Mouse (Mus musculus) neural tube, embryonic 13.5 days (tissue): ENCODE results near the gene Grm4. TPM values are rescaled to one million over a fixed set of nuclear protein-coding genes. Genes with fewer than 3 reads are reported as not detected.
"Not testable (repeated sequence)": the region's sequence is repeated elsewhere in the genome, so short reads cannot be mapped to it uniquely, and the experiment has no call there.

Experiments used
- ATAC-seq: fragments of 200-750 bp; cut with Nextera tagmentation; 2 replicates; pipeline ENCODE4 v1.8.0; 2017; ENCODE audit warnings: low read depth, mild to moderate bottlenecking, moderate TSS enrichment, moderate library complexity
- H3K27ac ChIP-seq: fragments of 300-500 bp; sonication (generic); replicated peaks from 2 replicates; pipeline ENCODE4 v1.5.1; 2015; ENCODE audit warnings: moderate library complexity, mild to moderate bottlenecking, inconsistent platforms
- H3K27me3 ChIP-seq: fragments of 300-500 bp; sonication (generic); 2 replicates; pipeline ENCODE4 v1.6.1; 2015; ENCODE audit warnings: mild to moderate bottlenecking, inconsistent platforms
- H3K36me3 ChIP-seq: fragments of 300-500 bp; sonication (generic); 2 replicates; pipeline ENCODE4 v1.6.1; 2015; ENCODE audit warnings: mild to moderate bottlenecking, inconsistent platforms
- H3K4me1 ChIP-seq: fragments of 300-500 bp; sonication (generic); replicated peaks from 2 replicates; pipeline ENCODE4 v1.6.1; 2015; ENCODE audit warnings: inconsistent platforms
- H3K4me2 ChIP-seq: fragments of 300-500 bp; sonication (generic); 2 replicates; pipeline ENCODE4 v1.6.1; 2015; ENCODE audit warnings: inconsistent platforms, mild to moderate bottlenecking, moderate library complexity
- H3K4me3 ChIP-seq: fragments of 300-500 bp; sonication (generic); 2 replicates; pipeline ENCODE4 v1.5.1; 2015; ENCODE audit warnings: mild to moderate bottlenecking, inconsistent platforms
- H3K9ac ChIP-seq: fragments of 300-500 bp; sonication (generic); 2 replicates; pipeline ENCODE4 v1.6.1; 2015; ENCODE audit warnings: moderate library complexity, mild to moderate bottlenecking, inconsistent platforms
- H3K9me3 ChIP-seq: fragments of 300-500 bp; sonication (generic); 2 replicates; pipeline ENCODE4 v1.6.1; 2016; ENCODE audit warnings: inconsistent platforms
- WGBS: fragments of 180-500 bp; shearing (Covaris S2); methylation state at CpG from one replicate; pipeline ENCODE4 v1.1.7; 2015; 5-methylcytosine and 5-hydroxymethylcytosine counted together
- polyA plus RNA-seq: library from polyadenylated mRNA; unstranded; fragments of >200 nt; fragmentation: Nextera tagmentation; extraction: Ambion mirVana; gene quantifications from 2 replicates; pipeline ENCODE4 v1.2.1, GENCODE M21; 2015

Gene Grm4
- polyA plus RNA-seq, 1 experiment from 2014 or later, result 3.5 TPM

DNA sequence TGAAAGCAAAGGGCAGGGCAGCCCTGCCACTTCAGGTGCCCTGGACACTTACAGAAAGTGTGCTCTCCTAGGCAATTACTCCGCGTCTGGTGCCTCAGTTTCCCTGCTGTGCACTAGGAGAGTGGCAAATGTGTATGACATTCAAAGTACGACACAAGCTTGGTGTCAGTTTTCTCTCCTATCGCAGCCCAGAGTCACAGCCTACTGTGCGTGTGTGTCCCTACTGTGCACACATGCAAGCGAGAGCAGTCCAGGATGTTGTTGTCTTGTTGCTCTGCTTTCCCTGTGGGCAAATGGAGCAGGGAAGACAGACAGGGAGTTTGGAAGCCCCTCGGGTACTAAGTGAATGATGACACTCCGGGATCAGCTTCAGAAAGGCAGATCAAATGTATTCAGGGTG lies 131.2 kb downstream of the Grm4 start:
- ATAC-seq, result no peak
- H3K36me3 ChIP-seq, result no peaks in the 10 kb centered on the region
- H3K9ac ChIP-seq, result no peak overlapping the region
- peaks cover 55% of the 10 kb centered on the region for H3K4me1 ChIP-seq
- H3K4me3 ChIP-seq, result no peak overlapping the region
- peak overlapping the region; percentile 61; the same call in 1 of the 2 replicates for H3K27ac ChIP-seq
- H3K9me3 ChIP-seq, result no peaks in the 10 kb centered on the region
- WGBS, result 85% methylated on average over 8 of the region's 8 CpGs
- peaks cover 14% of the 10 kb centered on the region for H3K27me3 ChIP-seq
- no peak overlapping the region for H3K4me2 ChIP-seq

DNA sequence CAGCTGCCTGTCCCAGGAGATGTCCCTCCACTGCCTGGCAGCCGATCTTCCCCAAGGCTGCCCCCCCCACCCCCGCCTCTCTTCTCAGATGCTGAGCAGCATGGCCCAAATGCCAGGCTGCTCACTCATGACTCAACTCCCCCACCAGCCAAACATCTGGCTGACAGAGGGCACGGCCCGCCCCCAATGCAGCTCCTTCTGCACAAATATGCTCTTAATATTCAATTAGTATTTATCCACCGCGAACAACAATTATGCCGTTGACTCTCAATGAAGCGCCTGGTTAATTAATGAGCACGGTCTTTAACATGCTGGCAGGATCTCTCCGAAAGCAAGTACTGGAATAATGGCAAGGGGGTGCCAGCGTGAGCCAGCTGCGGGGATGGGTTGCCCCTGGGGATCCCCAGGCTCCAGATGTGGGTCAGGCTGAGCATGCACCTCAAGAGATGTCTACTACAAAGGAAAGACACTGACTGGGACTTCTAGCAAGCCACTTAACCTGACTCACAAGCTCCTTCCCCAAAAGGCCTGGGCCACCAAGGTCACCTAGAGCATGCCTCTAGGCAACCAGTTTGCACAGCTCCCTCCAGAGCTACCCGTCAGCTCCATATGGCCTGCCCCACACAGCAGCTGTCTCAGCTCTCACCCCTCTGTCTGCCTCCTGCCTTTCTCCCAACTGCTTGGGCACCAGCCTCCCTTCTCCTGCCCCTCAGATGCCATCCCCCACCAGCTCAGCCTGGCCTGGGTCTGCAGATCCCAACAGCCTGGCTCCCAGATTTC lies 131.8 kb downstream of the Grm4 start:
- Histone ChIP-seq H3K4me2 (no peak overlapping the region), H3K27me3 (peaks cover 20% of the 10 kb centered on the region), H3K9ac (no peak overlapping the region), H3K4me1 (peaks cover 53% of the 10 kb centered on the region), H3K9me3 (no peaks in the 10 kb centered on the region), H3K27ac (peak overlapping the region; percentile 61; the same call in 1 of the 2 replicates), H3K4me3 (no peak overlapping the region), H3K36me3 (no peaks in the 10 kb centered on the region)
- whole genome bisulfite sequencing, result 30% methylated on average over 13 of the region's 13 CpGs
- peak; percentile 48 for ATAC-seq

DNA sequence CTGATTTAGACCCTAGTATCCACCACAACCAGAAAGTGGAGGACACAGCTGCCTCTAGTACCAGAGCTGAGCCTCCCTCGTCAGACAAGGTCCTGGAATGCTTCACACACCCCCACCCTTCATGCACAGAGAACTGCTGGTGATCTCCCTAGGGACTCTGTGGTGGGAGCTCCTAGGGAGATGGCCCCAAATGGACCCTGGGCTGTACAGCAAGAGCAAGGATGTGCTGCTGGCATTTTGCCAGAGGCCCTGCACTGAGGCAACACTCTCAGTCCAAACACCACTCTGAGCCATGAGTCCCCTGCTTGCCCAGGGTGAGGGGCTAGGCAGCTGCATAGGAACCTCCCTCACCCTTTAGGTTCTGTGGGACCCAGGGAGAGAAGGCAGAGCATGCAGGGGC lies 134.8 kb downstream of the Grm4 start:
- Histone ChIP-seq H3K27me3 (peaks cover 30% of the 10 kb centered on the region), H3K4me2 (no peak overlapping the region), H3K9ac (no peak overlapping the region), H3K4me1 (peaks cover 30% of the 10 kb centered on the region), H3K4me3 (no peak overlapping the region), H3K27ac (no peak overlapping the region), H3K36me3 (no peaks in the 10 kb centered on the region), H3K9me3 (peaks cover 4% of the 10 kb centered on the region; the same call in 1 of the 2 replicates)
- WGBS, result 45% methylated on average over 1 of the region's 1 CpGs
- ATAC-seq, result no peak

DNA sequence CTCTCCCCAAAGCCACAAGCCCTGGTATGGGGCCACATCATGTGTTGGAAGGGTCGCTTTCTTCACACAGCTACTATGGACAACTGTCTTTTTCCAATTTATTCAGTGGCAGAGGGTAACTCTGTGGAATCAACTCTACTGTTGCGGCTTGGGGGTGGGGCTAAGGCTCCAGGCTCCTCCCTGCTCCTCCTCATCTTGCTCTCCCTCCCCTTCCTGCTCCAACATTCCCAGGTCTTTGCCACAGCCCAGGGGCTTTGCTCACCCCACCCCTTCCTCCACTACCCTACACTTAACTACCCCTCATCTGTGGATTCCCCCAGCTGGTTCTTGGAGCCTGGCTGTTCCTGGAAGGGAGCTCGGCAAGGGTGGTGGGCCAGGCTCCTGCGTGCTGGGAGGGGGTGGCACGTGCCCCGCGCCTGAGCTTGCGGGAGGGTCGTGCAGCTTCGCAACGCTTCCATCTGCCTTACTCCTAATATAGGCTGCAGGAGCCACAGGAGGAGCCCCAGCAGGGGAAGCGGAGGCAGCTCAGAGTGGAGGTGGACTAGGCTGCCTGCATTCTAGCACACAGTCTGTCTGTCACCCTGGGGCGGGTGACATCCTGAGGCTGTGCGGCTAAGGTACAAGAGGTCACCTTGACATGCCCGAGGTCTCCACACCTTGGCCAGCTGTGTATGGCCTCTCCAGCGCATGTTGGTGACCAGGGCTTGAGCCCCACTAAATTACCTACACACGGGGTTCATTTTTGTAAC lies 135.5 kb downstream of the Grm4 start:
- 37% methylated on average over 17 of the region's 17 CpGs for WGBS
- H3K4me2 ChIP-seq, result no peak overlapping the region

DNA sequence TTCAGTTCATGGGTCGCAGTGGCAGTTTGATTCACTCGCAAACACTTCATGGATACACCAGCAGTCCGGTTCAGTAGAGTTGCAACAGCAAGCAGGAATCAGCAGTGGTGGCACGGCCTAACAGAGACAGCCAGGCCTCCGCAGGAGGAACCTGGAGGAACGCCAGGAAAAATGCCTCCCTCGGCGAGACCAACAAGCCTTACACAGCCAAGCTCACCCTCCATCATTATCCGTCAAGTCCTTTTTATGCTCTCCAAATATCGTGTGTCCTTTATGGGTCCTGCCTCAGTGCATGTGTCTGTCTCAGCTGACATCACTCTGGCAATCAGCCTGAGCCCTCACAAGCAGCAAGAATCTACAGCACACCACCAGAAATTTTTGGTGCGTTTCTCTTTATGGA lies 138.3 kb downstream of the Grm4 start:
- WGBS, result 77% methylated on average over 11 of the region's 11 CpGs
- Histone ChIP-seq H3K36me3 (no peaks in the 10 kb centered on the region), H3K4me2 (no peak overlapping the region), H3K27me3 (peaks cover 36% of the 10 kb centered on the region), H3K9me3 (peaks cover 4% of the 10 kb centered on the region; the same call in 1 of the 2 replicates), H3K9ac (no peak overlapping the region), H3K4me3 (no peak overlapping the region), H3K27ac (no peak overlapping the region), H3K4me1 (peaks cover 22% of the 10 kb centered on the region)
- ATAC-seq, result no peak

More for the DNA sequence above, 135.5 kb downstream of the Grm4 start:
- Histone ChIP-seq H3K36me3 (no peaks in the 10 kb centered on the region), H3K27me3 (peaks cover 32% of the 10 kb centered on the region), H3K4me1 (peaks cover 30% of the 10 kb centered on the region), H3K4me3 (no peak overlapping the region), H3K9ac (no peak overlapping the region), H3K27ac (no peak overlapping the region), H3K9me3 (peaks cover 4% of the 10 kb centered on the region; the same call in 1 of the 2 replicates)
- ATAC-seq, result no peak; the same call in 1 of the 2 replicates

DNA sequence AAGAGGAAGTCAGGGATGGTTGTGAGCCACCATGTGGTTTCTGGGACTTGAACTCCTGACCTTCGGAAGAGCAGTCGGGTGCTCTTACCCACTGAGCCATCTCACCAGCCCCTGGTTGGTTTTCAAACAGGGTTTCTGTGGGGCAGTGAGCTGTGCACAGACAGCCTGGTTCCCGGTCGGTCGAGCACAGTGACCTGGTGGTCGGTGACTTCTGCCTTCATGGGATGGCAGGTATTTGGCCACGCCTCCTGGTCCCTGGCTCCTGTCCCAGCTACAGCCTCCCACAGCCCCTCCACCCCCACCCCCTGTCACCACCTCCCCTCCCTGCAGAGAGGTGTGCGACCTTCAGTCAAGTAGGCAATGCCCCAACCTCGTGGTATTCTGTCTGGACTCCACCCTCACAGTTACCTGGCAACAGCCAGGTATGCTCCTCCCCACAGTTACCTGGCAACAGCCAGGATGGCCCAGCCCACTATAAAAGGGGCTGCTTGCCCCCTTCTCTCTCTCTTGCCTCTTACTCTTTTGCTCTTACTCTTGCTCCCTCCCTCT lies 140.2 kb downstream of the Grm4 start:
- whole genome bisulfite sequencing, result 68% methylated on average over 9 of the region's 9 CpGs
- H3K9ac ChIP-seq, H3K4me3 ChIP-seq, H3K27ac ChIP-seq, H3K36me3 ChIP-seq, ATAC-seq, H3K4me2 ChIP-seq: not testable (repeated sequence)
- Histone ChIP-seq H3K27me3 (peaks cover 27% of the 10 kb centered on the region), H3K4me1 (peaks cover 16% of the 10 kb centered on the region), H3K9me3 (peaks cover 15% of the 10 kb centered on the region; the same call in 1 of the 2 replicates)

DNA sequence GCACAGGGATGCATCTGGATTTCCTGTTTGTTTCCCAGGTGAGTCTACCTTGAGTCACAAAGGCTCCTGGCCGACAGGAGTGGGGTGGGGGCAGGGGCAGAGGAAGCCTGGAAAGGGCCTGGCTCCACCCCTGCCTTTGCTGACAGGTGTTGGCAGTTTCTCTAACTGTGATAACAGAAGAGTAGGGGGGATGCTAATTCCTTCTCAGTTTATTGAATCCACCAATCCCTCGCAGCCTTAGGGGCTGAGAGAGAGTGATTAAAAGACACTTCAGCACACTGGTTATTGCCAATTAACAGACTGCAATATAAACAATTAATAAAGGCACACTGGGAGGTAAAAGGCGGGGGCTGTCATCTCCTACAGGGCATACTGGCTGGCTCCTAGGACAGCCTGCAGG lies 142.2 kb downstream of the Grm4 start:
- Histone ChIP-seq H3K27ac (no peak overlapping the region), H3K4me3 (no peak overlapping the region), H3K4me2 (no peak overlapping the region), H3K36me3 (no peaks in the 10 kb centered on the region), H3K4me1 (peaks cover 11% of the 10 kb centered on the region), H3K9ac (no peak overlapping the region), H3K27me3 (peaks cover 16% of the 10 kb centered on the region), H3K9me3 (peaks cover 15% of the 10 kb centered on the region; the same call in 1 of the 2 replicates)
- ATAC-seq, result no peak; the same call in none of the 2 replicates
- WGBS, result 19% methylated on average over 3 of the region's 3 CpGs

DNA sequence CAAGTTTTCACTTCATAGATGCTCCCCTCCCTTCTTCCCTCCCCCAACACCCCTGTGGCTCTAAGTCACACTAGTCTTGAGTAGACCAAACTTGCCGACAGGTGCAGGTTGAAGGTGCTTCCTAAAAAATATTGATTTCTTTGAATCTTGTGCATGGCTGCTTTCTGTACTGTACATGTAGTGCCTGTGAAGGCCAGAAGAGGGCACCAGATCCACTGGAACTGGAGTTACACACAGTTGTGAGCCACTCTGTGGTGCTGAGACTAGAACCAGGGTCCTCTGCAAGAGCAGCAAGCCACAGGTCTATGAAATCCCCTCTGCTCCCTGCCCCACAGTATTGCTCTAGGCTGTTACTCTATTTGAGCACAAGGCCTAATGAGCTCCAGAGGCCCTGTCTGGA lies 144.1 kb downstream of the Grm4 start:
- Histone ChIP-seq H3K4me2 (no peak overlapping the region), H3K9me3 (peaks cover 11% of the 10 kb centered on the region; the same call in 1 of the 2 replicates), H3K4me3 (no peak overlapping the region), H3K27me3 (peaks cover 13% of the 10 kb centered on the region), H3K4me1 (peaks cover 11% of the 10 kb centered on the region), H3K27ac (no peak overlapping the region), H3K36me3 (no peaks in the 10 kb centered on the region), H3K9ac (no peak overlapping the region)
- ATAC-seq, result no peak
- 100% methylated on average over 1 of the region's 1 CpGs for WGBS

DNA sequence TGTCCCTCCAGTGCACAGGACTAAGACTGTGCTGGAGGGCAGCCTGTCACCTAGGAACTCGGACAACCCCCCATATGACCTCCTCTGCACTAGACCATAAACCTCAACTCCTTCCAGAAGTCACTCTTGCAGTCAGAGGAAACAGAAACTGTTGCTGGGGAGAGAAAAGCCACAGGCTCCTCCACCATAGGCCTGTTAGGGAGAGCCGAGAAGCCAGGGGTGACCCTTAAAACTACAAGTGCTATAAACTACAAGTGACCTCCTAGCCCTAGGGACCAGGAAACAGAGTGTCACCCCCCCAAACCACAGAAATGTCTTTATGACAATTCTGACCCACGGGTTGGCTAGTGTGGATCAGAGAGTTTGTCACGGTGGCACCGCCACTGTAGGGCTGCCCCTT lies 145.7 kb downstream of the Grm4 start:
- Histone ChIP-seq H3K4me1 (peaks cover 11% of the 10 kb centered on the region), H3K27me3 (peaks cover 4% of the 10 kb centered on the region), H3K9me3 (peaks cover 11% of the 10 kb centered on the region; the same call in 1 of the 2 replicates), H3K27ac (no peak overlapping the region), H3K4me3 (no peak overlapping the region), H3K9ac (no peak overlapping the region), H3K36me3 (no peaks in the 10 kb centered on the region), H3K4me2 (no peak overlapping the region)
- ATAC-seq, result no peak
- 80% methylated on average over 5 of the region's 5 CpGs for WGBS

Other genes with a start within 250 kb of the Grm4 start
- gene Hmga1, start 35.1 kb upstream of the Grm4 start, polyA plus RNA-seq, result 121 and 127 TPM in 2 replicates
- gene AI413582, start 44.4 kb upstream of the Grm4 start, polyA plus RNA-seq, result 41.3 and 46.0 TPM in 2 replicates
- gene Nudt3, start 102.1 kb upstream of the Grm4 start, polyA plus RNA-seq, result 238 and 300 TPM in 2 replicates
- gene RPS10-NUDT3, start 113.8 kb upstream of the Grm4 start, polyA plus RNA-seq, result not detected in 2 replicates
- gene Rps10, start 115.3 kb upstream of the Grm4 start, polyA plus RNA-seq, result 578 and 594 TPM in 2 replicates
- 29.6 and 32.1 TPM in 2 replicates for gene Pacsin1, start 134.1 kb upstream of the Grm4 start, polyA plus RNA-seq
- 0.56 and 0.68 TPM in 2 replicates for gene Spdef, start 207.6 kb upstream of the Grm4 start, polyA plus RNA-seq